Mouse (Mus musculus): ENCODE results near the gene Nfkbid. TPM values are rescaled to one million over a fixed set of nuclear protein-coding genes. Genes with fewer than 3 reads are reported as not detected.
"Not testable (repeated sequence)": the region's sequence is repeated elsewhere in the genome, so short reads cannot be mapped to it uniquely, and the experiment has no call there.

The Nfkbid gene
- polyA plus RNA-seq, 1 experiment from 2014 or later, result 0.96 TPM

DNA sequence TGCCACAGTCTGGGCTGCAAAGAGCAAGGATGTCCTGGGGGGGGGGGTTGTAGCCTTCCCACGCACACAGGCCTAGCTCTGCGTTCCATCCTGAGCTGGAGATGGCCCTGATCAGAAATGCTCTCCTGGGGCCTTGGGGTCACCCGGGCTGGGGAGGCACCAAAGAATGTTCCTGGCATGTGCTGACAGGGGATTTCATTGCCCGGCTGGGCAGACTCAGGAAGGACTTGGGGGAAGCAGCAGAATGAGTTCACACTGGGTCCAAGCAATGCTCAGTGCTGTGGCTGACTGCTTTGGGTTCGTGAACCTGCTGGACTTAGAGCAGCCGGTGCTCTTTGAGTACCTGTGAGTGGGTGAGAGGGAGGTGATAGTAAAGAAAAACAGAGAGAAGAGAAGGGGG is 38.0 kb downstream of the Nfkbid start:
- DNase-seq (ENCODE audit: low spot score), result no peak
- Histone ChIP-seq H3K4me3 (ENCODE audit: low read depth, low read length) (no peak overlapping the region), H3K4me1 (ENCODE audit: control insufficient read depth, insufficient read depth, low read length) (0 out of 2 replicates have a peak, but pooled peaks cover 3% of the 10 kb centered on the region), H3K9me3 (ENCODE audit: control insufficient read depth, low read length) (no peaks in the 10 kb centered on the region), H3K4me2 (ENCODE audit: low read depth, severe bottlenecking) (no peak overlapping the region), H3K27me3 (ENCODE audit: control insufficient read depth, insufficient read depth, low read length) (peaks cover 91% of the 10 kb centered on the region), H3K9ac (ENCODE audit: low read length) (no peak overlapping the region), H3K36me3 (ENCODE audit: control insufficient read depth, insufficient read depth, low read length) (no peaks in the 10 kb centered on the region), H3K27ac (replicated peaks; ENCODE audit: low read depth, low read length) (no peak overlapping the region)
- WGBS, result 45% methylated on average over 6 of the region's 6 CpGs
- ATAC-seq (ENCODE audit: insufficient number of reproducible peaks, low FRiP score, low TSS enrichment, low read depth), result no peak

DNA sequence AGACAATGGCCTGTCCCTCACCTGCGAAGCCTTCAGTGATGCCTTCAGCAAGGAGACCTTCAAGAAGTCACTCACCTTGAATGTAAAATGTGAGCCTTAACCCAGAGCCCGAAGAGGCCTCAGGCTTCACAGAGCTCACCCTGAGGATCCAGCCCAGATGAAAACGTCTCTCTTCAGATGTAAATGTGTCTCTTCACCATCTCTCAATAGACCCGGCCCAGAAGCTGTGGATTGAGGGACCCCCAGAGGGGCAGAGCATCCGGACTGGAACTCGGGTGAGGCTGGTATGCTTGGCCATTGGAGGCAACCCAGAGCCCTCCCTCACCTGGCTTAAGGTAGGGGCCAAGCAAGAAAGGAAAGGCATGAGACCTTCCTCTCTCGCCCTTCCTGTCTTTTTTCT is 42.0 kb downstream of the Nfkbid start:
- Histone ChIP-seq H3K9ac (ENCODE audit: low read length) (no peak overlapping the region), H3K27me3 (ENCODE audit: control insufficient read depth, insufficient read depth, low read length) (peaks cover 86% of the 10 kb centered on the region), H3K4me2 (ENCODE audit: low read depth, severe bottlenecking) (no peak overlapping the region), H3K4me3 (ENCODE audit: low read depth, low read length) (no peak overlapping the region), H3K9me3 (ENCODE audit: control insufficient read depth, low read length) (no peaks in the 10 kb centered on the region), H3K4me1 (ENCODE audit: control insufficient read depth, insufficient read depth, low read length) (peaks cover 3% of the 10 kb centered on the region; the same call in 1 of the 2 replicates), H3K36me3 (ENCODE audit: control insufficient read depth, insufficient read depth, low read length) (no peaks in the 10 kb centered on the region), H3K27ac (replicated peaks; ENCODE audit: low read depth, low read length) (no peak overlapping the region)
- DNase-seq (ENCODE audit: low spot score) (no peak), ATAC-seq (ENCODE audit: insufficient number of reproducible peaks, low FRiP score, low TSS enrichment, low read depth) (no peak; the same call in 1 of the 2 replicates)
- WGBS, result 39% methylated on average over 7 of the region's 7 CpGs

- Histone ChIP-seq H3K9me3 (ENCODE audit: control insufficient read depth, low read length) (no peaks in the 10 kb centered on the region), H3K4me3 (ENCODE audit: low read depth, low read length) (no peak overlapping the region), H3K4me1 (ENCODE audit: control insufficient read depth, insufficient read depth, low read length) (peaks cover 3% of the 10 kb centered on the region; the same call in 1 of the 2 replicates), H3K4me2 (ENCODE audit: low read depth, severe bottlenecking) (no peak overlapping the region), H3K27me3 (ENCODE audit: control insufficient read depth, insufficient read depth, low read length) (peaks cover 82% of the 10 kb centered on the region), H3K36me3 (ENCODE audit: control insufficient read depth, insufficient read depth, low read length) (no peaks in the 10 kb centered on the region), H3K9ac (ENCODE audit: low read length) (no peak overlapping the region), H3K27ac (replicated peaks; ENCODE audit: low read depth, low read length) (no peak overlapping the region)
- 25% methylated on average over 4 of the region's 4 CpGs for WGBS
- ATAC-seq (ENCODE audit: insufficient number of reproducible peaks, low FRiP score, low TSS enrichment, low read depth) (no peak), DNase-seq (ENCODE audit: low spot score) (no peak)
Observed at GRCm38 (mm10) chr7:30463996-30464395, 42.5 kb downstream of the Nfkbid start.

- DNase-seq (ENCODE audit: low spot score), result no peak
- no peak overlapping the region for H3K4me3 ChIP-seq (ENCODE audit: low read depth, low read length)
- H3K9ac ChIP-seq (ENCODE audit: low read length), result no peak overlapping the region
- ATAC-seq (ENCODE audit: insufficient number of reproducible peaks, low FRiP score, low TSS enrichment, low read depth), result no peak
- no peak overlapping the region for H3K4me2 ChIP-seq (ENCODE audit: low read depth, severe bottlenecking)
- H3K36me3 ChIP-seq (ENCODE audit: control insufficient read depth, insufficient read depth, low read length), result no peaks in the 10 kb centered on the region
- no peaks in the 10 kb centered on the region for H3K9me3 ChIP-seq (ENCODE audit: control insufficient read depth, low read length)
- peaks cover 75% of the 10 kb centered on the region for H3K27me3 ChIP-seq (ENCODE audit: control insufficient read depth, insufficient read depth, low read length)
- no peak overlapping the region for H3K27ac ChIP-seq (replicated peaks; ENCODE audit: low read depth, low read length)
- WGBS, result 14% methylated on average over 6 of the region's 6 CpGs
- peaks cover 3% of the 10 kb centered on the region; the same call in 1 of the 2 replicates for H3K4me1 ChIP-seq (ENCODE audit: control insufficient read depth, insufficient read depth, low read length)
Observed at GRCm38 (mm10) chr7:30464816-30465300, 43.3 kb downstream of the Nfkbid start.

- peaks cover 5% of the 10 kb centered on the region for H3K27me3 ChIP-seq (ENCODE audit: control insufficient read depth, insufficient read depth, low read length)
- no peaks in the 10 kb centered on the region; the same call in 1 of the 2 replicates for H3K9me3 ChIP-seq (ENCODE audit: control insufficient read depth, low read length)
- H3K4me3 ChIP-seq (ENCODE audit: low read depth, low read length), result no peak overlapping the region
- H3K4me2 ChIP-seq (ENCODE audit: low read depth, severe bottlenecking), result no peak overlapping the region
- no peak overlapping the region for H3K27ac ChIP-seq (replicated peaks; ENCODE audit: low read depth, low read length)
- DNase-seq (ENCODE audit: low spot score) (peak; percentile 69), ATAC-seq (ENCODE audit: insufficient number of reproducible peaks, low FRiP score, low TSS enrichment, low read depth) (no peak)
- 42% methylated on average over 5 of the region's 5 CpGs for WGBS
- no peaks in the 10 kb centered on the region for H3K4me1 ChIP-seq (ENCODE audit: control insufficient read depth, insufficient read depth, low read length)
- no peak overlapping the region for H3K9ac ChIP-seq (ENCODE audit: low read length)
- H3K36me3 ChIP-seq (ENCODE audit: control insufficient read depth, insufficient read depth, low read length), result no peaks in the 10 kb centered on the region
Observed at GRCm38 (mm10) chr7:30472411-30472810, 50.9 kb downstream of the Nfkbid start.

GRCm38 (mm10) chr7:30474999-30475398 is 53.5 kb downstream of the Nfkbid start:
- no peaks in the 10 kb centered on the region for H3K27me3 ChIP-seq (ENCODE audit: control insufficient read depth, insufficient read depth, low read length)
- no peaks in the 10 kb centered on the region for H3K4me1 ChIP-seq (ENCODE audit: control insufficient read depth, insufficient read depth, low read length)
- 70% methylated on average over 4 of the region's 4 CpGs for WGBS
- H3K4me2 ChIP-seq (ENCODE audit: low read depth, severe bottlenecking), result no peak overlapping the region
- no peak overlapping the region for H3K9ac ChIP-seq (ENCODE audit: low read length)
- H3K27ac ChIP-seq (replicated peaks; ENCODE audit: low read depth, low read length), result no peak overlapping the region
- H3K36me3 ChIP-seq (ENCODE audit: control insufficient read depth, insufficient read depth, low read length), result no peaks in the 10 kb centered on the region
- no peak overlapping the region for H3K4me3 ChIP-seq (ENCODE audit: low read depth, low read length)
- ATAC-seq (ENCODE audit: insufficient number of reproducible peaks, low FRiP score, low TSS enrichment, low read depth) (no peak), DNase-seq (ENCODE audit: low spot score) (no peak)
- no peaks in the 10 kb centered on the region; the same call in 1 of the 2 replicates for H3K9me3 ChIP-seq (ENCODE audit: control insufficient read depth, low read length)

- not testable (repeated sequence) for H3K9ac ChIP-seq (ENCODE audit: low read length); H3K4me3 ChIP-seq (ENCODE audit: low read depth, low read length); H3K36me3 ChIP-seq (ENCODE audit: control insufficient read depth, insufficient read depth, low read length); H3K4me1 ChIP-seq (ENCODE audit: control insufficient read depth, insufficient read depth, low read length); DNase-seq (ENCODE audit: low spot score); H3K27me3 ChIP-seq (ENCODE audit: control insufficient read depth, insufficient read depth, low read length); H3K4me2 ChIP-seq (ENCODE audit: low read depth, severe bottlenecking); H3K27ac ChIP-seq (replicated peaks; ENCODE audit: low read depth, low read length); H3K9me3 ChIP-seq (ENCODE audit: control insufficient read depth, low read length); ATAC-seq (ENCODE audit: insufficient number of reproducible peaks, low FRiP score, low TSS enrichment, low read depth)
- 84% methylated on average over 7 of the region's 7 CpGs for WGBS
Observed at GRCm38 (mm10) chr7:30476136-30476535, 54.6 kb downstream of the Nfkbid start.

DNA sequence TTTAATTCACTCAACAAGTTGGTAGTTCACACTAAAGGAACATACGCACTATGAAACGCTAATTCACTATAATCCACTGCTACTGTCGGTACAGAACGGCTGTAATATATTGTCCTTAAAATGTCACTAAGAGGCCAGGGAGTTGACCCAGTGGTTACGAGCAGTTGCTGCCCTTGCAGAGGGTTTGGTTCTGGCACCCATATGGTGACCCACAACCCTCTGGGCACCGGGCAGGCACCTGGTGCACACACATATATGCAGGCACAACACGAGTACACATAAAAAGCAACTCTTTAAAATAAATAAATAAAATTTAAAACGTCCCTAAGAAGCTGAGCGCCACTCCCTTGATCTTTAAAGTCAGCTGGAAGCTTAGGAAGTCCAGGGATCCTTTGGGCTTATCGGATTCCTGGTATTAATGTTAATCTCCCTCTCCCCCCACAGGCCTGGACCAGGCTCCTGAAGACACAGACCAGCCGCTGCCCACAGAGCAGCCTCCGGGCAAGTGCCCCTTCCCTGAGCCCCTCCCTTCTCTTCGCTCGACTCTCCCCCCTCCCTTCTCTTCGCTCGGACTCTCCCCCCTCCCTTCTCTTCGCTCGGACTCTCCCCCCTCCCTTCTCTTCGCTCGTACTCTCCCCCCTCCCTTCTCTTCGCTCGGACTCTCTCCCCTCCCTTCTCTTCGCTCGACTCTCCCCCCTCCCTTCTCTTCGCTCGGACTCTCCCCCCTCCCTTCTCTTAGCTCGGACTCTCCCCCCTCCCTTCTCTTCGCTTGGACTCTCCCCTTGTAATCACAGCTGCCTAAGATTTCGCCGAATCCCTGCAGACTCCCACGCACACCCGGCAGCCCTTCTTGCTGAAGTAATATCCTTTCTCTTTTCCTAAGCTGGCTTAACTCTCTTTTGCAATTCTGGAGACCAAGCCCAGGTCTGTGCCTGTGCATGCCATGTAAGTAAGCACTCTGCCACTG is 56.2 kb downstream of the Nfkbid start:
- WGBS, result 6% methylated on average over 32 of the region's 32 CpGs
- no peaks in the 10 kb centered on the region for H3K4me1 ChIP-seq (ENCODE audit: control insufficient read depth, insufficient read depth, low read length)
- H3K27ac ChIP-seq (replicated peaks; ENCODE audit: low read depth, low read length), result no peak overlapping the region
- no peak for ATAC-seq (ENCODE audit: insufficient number of reproducible peaks, low FRiP score, low TSS enrichment, low read depth)
- H3K4me3 ChIP-seq (ENCODE audit: low read depth, low read length), result peak overlapping the region; percentile 9; the same call in 1 of the 2 replicates
- H3K9me3 ChIP-seq (ENCODE audit: control insufficient read depth, low read length), result no peaks in the 10 kb centered on the region; the same call in 1 of the 2 replicates
- no peak overlapping the region for H3K9ac ChIP-seq (ENCODE audit: low read length)
- peak overlapping the region; percentile 36 for H3K4me2 ChIP-seq (ENCODE audit: low read depth, severe bottlenecking)
- no peaks in the 10 kb centered on the region for H3K27me3 ChIP-seq (ENCODE audit: control insufficient read depth, insufficient read depth, low read length)
- H3K36me3 ChIP-seq (ENCODE audit: control insufficient read depth, insufficient read depth, low read length), result no peaks in the 10 kb centered on the region
- peak; percentile 26 for DNase-seq (ENCODE audit: low spot score)
